Mouse (Mus musculus): Measurements from ENCODE around the gene Was.

- no peak for TF ChIP-seq CTCF (IDR thresholded peaks at IDR 0.05; ENCODE audit: control insufficient read depth, insufficient read depth, low read length)
- no peak for TF ChIP-seq POLR2A (IDR thresholded peaks at IDR 0.05; ENCODE audit: borderline replicate concordance, control insufficient read depth, low read depth, low read length)
These were observed 552 bp downstream of the Was start for GRCm38 (mm10) chrX:8089746-8090145.

Data from bone marrow, adult 2 months (tissue).